ENCODE assay signal across 27 mouse cellular contexts in the genomic region with DNA sequence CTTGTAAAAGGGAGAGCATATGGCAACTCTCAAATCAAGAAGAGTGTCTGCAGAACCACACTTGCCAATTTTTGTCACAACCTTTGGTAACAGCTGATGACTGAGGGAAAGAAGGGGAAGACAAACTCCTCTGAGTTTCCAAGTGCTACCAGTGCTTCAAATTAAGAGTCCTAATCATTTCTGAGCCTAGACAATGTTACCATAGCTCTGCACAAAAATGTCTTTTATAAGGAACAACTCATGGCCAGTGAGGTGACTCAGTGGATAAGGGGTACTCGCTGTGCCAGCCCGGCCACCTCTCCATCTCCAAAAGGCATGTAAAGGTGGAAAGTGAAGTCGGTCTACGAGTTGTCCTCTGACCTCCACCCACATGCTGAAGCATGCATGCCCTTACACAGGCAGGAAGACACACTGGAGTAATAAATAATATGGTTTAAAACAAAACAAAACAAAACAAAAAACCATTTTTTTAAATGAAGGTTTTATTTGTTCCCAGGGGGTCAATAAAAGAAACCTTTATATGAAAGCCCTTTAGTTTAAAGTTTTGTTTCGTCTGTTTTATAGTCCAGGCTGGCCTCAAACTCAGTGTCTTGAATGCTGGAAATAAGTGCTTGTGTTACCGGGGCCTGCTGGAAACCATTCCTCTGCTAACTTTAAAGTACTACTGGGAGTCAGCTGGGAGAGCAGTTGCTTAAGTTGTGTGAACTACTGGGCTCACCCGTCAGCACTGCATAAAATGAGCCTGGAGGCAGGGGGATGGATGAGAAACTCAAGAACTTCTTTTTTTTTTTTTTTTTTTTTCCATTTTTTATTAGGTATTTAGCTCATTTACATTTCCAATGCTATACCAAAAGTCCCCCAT. TPM values are rescaled to one million over a fixed set of nuclear protein-coding genes. Genes with fewer than 3 reads are reported as not detected.
DNase-seq lines count a peak whose midpoint lies in the region; ATAC-seq and TF ChIP-seq lines count a peak whose summit lies in the region.
"Had no signal": no experiment of that assay in that cellular context is flagged by ENCODE, and none has a peak within 500 bp of the region (broad histone marks: within the 10 kb centered on the region; RNA-seq: fewer than 3 reads in every experiment).

No protein-coding gene starts in this region.

- no peak overlapping the region for H3K4me2 ChIP-seq in midbrain, embryonic 16.5 days (ENCODE audit: low read length)
- no peak overlapping the region for H3K4me2 ChIP-seq in midbrain, postnatal 0 days (ENCODE audit: low read depth, low read length, poor library complexity, severe bottlenecking)
- H3K4me2 ChIP-seq in hindbrain, embryonic 13.5 days, result no peak overlapping the region
- H3K4me2 ChIP-seq: hindbrain, embryonic 15.5 days; neural tube, embryonic 15.5 days; stomach, embryonic 15.5 days had no signal

- H3K36me3 ChIP-seq in midbrain, embryonic 16.5 days (ENCODE audit: control insufficient read depth, insufficient read depth, low read length), result no peaks in the 10 kb centered on the region
- H3K36me3 ChIP-seq in midbrain, postnatal 0 days (ENCODE audit: insufficient read depth, low read length), result no peaks in the 10 kb centered on the region
- H3K36me3 ChIP-seq in hindbrain, embryonic 13.5 days, result no peaks in the 10 kb centered on the region
- H3K36me3 ChIP-seq: G1E; hindbrain, embryonic 15.5 days; midbrain, embryonic 10.5 days; neural tube, embryonic 15.5 days; stomach, embryonic 15.5 days had no signal

- H3K4me1 ChIP-seq in midbrain, embryonic 16.5 days (ENCODE audit: control insufficient read depth, insufficient read depth, low read length), result peaks cover 4% of the 10 kb centered on the region
- H3K4me1 ChIP-seq in midbrain, postnatal 0 days (ENCODE audit: insufficient read depth, low read length), result no peaks in the 10 kb centered on the region
- peaks cover 3% of the 10 kb centered on the region; the same call in 1 of the 2 replicates for H3K4me1 ChIP-seq in hindbrain, embryonic 13.5 days (replicated peaks)
- H3K4me1 ChIP-seq: hindbrain, embryonic 15.5 days had no signal

- no peak for TF ChIP-seq CTCF in gastrocnemius, adult 2 months (IDR thresholded peaks at IDR 0.05)
- no peak for TF ChIP-seq CTCF in midbrain, postnatal 0 days (IDR thresholded peaks at IDR 0.05)

- peak; percentile 15 for DNase-seq in gastrocnemius, adult 2 months
- no peak for DNase-seq in gastrocnemius, postnatal 4 days (ENCODE audit: low spot score in 2 of 2)
- peak; percentile 28 to 51 for DNase-seq in kidney, postnatal 4 days
- no peak for DNase-seq in kidney, postnatal 36 days
- no peak for DNase-seq in midbrain, postnatal 0 days (ENCODE audit: low spot score)
- DNase-seq: adrenal gland, adult 2 months; B cell, adult 2 months; cerebellum, adult 11-12 months; cerebellum, postnatal 10 days; gastrocnemius, postnatal 36 days; heart, postnatal 4 days; kidney, adult 2 months; layer of hippocampus, postnatal 36 days; right cerebral cortex, adult 18-20 months; thymus, adult 18-20 months; thymus, postnatal 36 days had no signal

- H3K9ac ChIP-seq in midbrain, embryonic 16.5 days (ENCODE audit: low read depth, low read length), result no peak overlapping the region
- H3K9ac ChIP-seq in midbrain, postnatal 0 days (replicated peaks; ENCODE audit: low read length, poor library complexity, severe bottlenecking), result no peak overlapping the region
- H3K9ac ChIP-seq in hindbrain, embryonic 13.5 days, result no peak overlapping the region
- H3K9ac ChIP-seq: hindbrain, embryonic 15.5 days; neural tube, embryonic 15.5 days; stomach, embryonic 15.5 days had no signal

- intact Hi-C loops in gastrocnemius, adult 2 months (cut with DNase I), result no loop called here

- H3K27ac ChIP-seq in gastrocnemius, adult 2 months, result no peak overlapping the region
- H3K27ac ChIP-seq in midbrain, embryonic 16.5 days (ENCODE audit: low read length), result no peak overlapping the region
- H3K27ac ChIP-seq in midbrain, postnatal 0 days (ENCODE audit: low read depth, low read length), result no peak overlapping the region
- H3K27ac ChIP-seq in hindbrain, embryonic 13.5 days, result no peak overlapping the region
- H3K27ac ChIP-seq: hindbrain, embryonic 15.5 days; midbrain, embryonic 10.5 days; neural tube, embryonic 15.5 days had no signal

- H3K9me3 ChIP-seq in midbrain, embryonic 16.5 days (replicated peaks; ENCODE audit: control insufficient read depth, low read length, poor library complexity, severe bottlenecking), result no peaks in the 10 kb centered on the region
- no peaks in the 10 kb centered on the region for H3K9me3 ChIP-seq in midbrain, postnatal 0 days (ENCODE audit: low read length)
- no peaks in the 10 kb centered on the region for H3K9me3 ChIP-seq in hindbrain, embryonic 13.5 days
- H3K9me3 ChIP-seq: G1E; hindbrain, embryonic 15.5 days; midbrain, embryonic 10.5 days; neural tube, embryonic 15.5 days; stomach, embryonic 15.5 days had no signal

- no peaks in the 10 kb centered on the region for H3K27me3 ChIP-seq in midbrain, embryonic 16.5 days (ENCODE audit: control insufficient read depth, insufficient read depth, low read depth, low read length)
- no peaks in the 10 kb centered on the region for H3K27me3 ChIP-seq in midbrain, postnatal 0 days (ENCODE audit: insufficient read depth, low read length)
- no peaks in the 10 kb centered on the region for H3K27me3 ChIP-seq in hindbrain, embryonic 13.5 days
- H3K27me3 ChIP-seq: CH12.LX; hindbrain, embryonic 15.5 days; neural tube, embryonic 15.5 days; Patski; stomach, embryonic 15.5 days had no signal

- H3K4me3 ChIP-seq in gastrocnemius, adult 2 months, result no peak overlapping the region
- no peak overlapping the region for H3K4me3 ChIP-seq in midbrain, embryonic 16.5 days (ENCODE audit: low read depth, low read length)
- no peak overlapping the region for H3K4me3 ChIP-seq in midbrain, postnatal 0 days (ENCODE audit: low read depth, low read length)
- H3K4me3 ChIP-seq in hindbrain, embryonic 13.5 days, result no peak overlapping the region
- H3K4me3 ChIP-seq: hindbrain, embryonic 15.5 days; midbrain, embryonic 10.5 days; neural tube, embryonic 15.5 days; stomach, embryonic 15.5 days had no signal

- 82% methylated on average over 7 of the region's 7 CpGs for whole genome bisulfite sequencing in midbrain, embryonic 16.5 days
- 84% methylated on average over 7 of the region's 7 CpGs for WGBS in midbrain, postnatal 0 days
- WGBS in hindbrain, embryonic 13.5 days, result 80% methylated on average over 7 of the region's 7 CpGs

- ATAC-seq in midbrain, embryonic 16.5 days, result 0 out of 2 replicates have a peak, but pooled peaks have one; percentile 39
- no peak for ATAC-seq in midbrain, postnatal 0 days (ENCODE audit: low FRiP score)
- ATAC-seq in hindbrain, embryonic 13.5 days (ENCODE audit: low FRiP score), result no peak
- ATAC-seq: Patski had no signal

RNA-seq across cellular contexts. Expression of gene Ptgfrn, which starts 23.3 kb away (rescaled TPM):
- 10 to 100 TPM in 1 of 2 experiments, 1 to 10 TPM in 1; 6.9 to 13.8 TPM for total RNA-seq in gastrocnemius, adult 2 months (2021)
- 10 to 100 TPM; 87.5 to 90.5 TPM for total RNA-seq in gastrocnemius, postnatal 4 days (2021)
- polyA plus RNA-seq in midbrain, embryonic 16.5 days (2015; fragmentation: Nextera tagmentation; extraction: Ambion mirVana), result 2.6 and 2.9 TPM in 2 replicates
- 53.9 and 58.5 TPM in 2 replicates for total RNA-seq in midbrain, postnatal 0 days (2014; rRNA removed)
- polyA plus RNA-seq in midbrain, postnatal 0 days (2015; fragmentation: Nextera tagmentation; extraction: Ambion mirVana), result 3.7 and 3.8 TPM in 2 replicates
- polyA plus RNA-seq in hindbrain, embryonic 13.5 days (2015; fragmentation: Nextera tagmentation; extraction: Ambion mirVana), result 2.1 and 2.4 TPM in 2 replicates
- total RNA-seq: CH12.LX had no signal
- polyA plus RNA-seq: G1E had no signal

RNA-seq across cellular contexts. Expression of gene Cd101, which starts 57.5 kb away (rescaled TPM):
- under 1 TPM; 0.06 to 0.13 TPM for total RNA-seq in gastrocnemius, adult 2 months (2021)
- total RNA-seq in gastrocnemius, postnatal 4 days (2021), result under 1 TPM; 0.57 to 0.91 TPM
- not detected in 2 replicates for polyA plus RNA-seq in midbrain, embryonic 16.5 days (2015; fragmentation: Nextera tagmentation; extraction: Ambion mirVana)
- total RNA-seq in midbrain, postnatal 0 days (2014; rRNA removed), result 0.44 TPM in 1 of 2 replicates, not detected in the other
- 0.07 TPM in 1 of 2 replicates, not detected in the other for polyA plus RNA-seq in midbrain, postnatal 0 days (2015; fragmentation: Nextera tagmentation; extraction: Ambion mirVana)
- 0.12 TPM in 1 of 2 replicates, not detected in the other for polyA plus RNA-seq in hindbrain, embryonic 13.5 days (2015; fragmentation: Nextera tagmentation; extraction: Ambion mirVana)
- total RNA-seq: CH12.LX; liver, adult 2 months had no signal
- polyA plus RNA-seq: embryonic facial prominence, embryonic 11.5 days; G1E; neural tube, embryonic 15.5 days; Patski had no signal

Comparison
In these comparisons a context has a peak if more than half of its experiments do, and no peak if none do; other contexts are left out.
1. DNase-seq: peak in gastrocnemius, adult 2 months (single experiment) and kidney, postnatal 4 days (2 of 2); none in gastrocnemius, postnatal 4 days (0 of 2), kidney, postnatal 36 days (0 of 2) and midbrain, postnatal 0 days (single experiment).